Mouse (Mus musculus): Measurements from ENCODE around the gene Mocs3.

DNA sequence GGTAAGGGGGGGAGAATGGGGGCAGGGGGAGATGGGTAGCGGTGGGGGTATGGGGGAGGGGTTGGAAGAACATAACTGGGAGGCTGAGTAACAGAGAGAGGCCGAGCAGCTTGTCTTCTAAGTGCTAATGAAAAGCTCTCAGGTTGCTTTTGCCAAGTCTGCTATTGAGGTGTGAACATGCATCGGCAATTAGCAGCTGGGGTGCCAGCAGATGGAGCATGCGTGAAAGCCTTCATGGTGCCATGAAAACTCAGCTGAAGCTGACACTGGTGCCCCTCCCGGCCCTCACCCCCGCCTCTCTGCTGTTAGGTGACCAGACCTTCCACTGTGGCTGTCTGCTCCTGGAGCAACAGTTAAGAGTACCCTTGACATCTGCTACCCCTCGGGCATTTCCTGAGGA is 23.4 kb downstream of the Mocs3 start:
- TF ChIP-seq CTCF (IDR thresholded peaks at IDR 0.05; ENCODE audit: low read depth), result no peak
- no peak for TF ChIP-seq EP300 (optimal IDR thresholded peaks at IDR 0.05)
